Comparison of ENCODE assay signal across 11 mouse cellular contexts in genomic region chr2:142362888-142363287, GRCm38 (mm10).
A peak's percentile ranks its signal among the peaks of the same experiment; 100 is the strongest.
DNase-seq lines count a peak whose midpoint lies in the region; ATAC-seq lines count a peak whose summit lies in the region.
"Had no signal": no experiment of that assay in that cellular context is flagged by ENCODE, and none has a peak within 500 bp of the region (broad histone marks: within the 10 kb centered on the region; RNA-seq: fewer than 3 reads in every experiment).

No protein-coding gene starts in this region.

- no peak overlapping the region for H3K9ac ChIP-seq in hindbrain, embryonic 16.5 days (ENCODE audit: low read depth, low read length)
- H3K9ac ChIP-seq in neural tube, embryonic 14.5 days (replicated peaks; ENCODE audit: low read depth, low read length): no peak overlapping the region

- peak; percentile 81 for DNase-seq in left cerebral cortex, postnatal 4 days
- DNase-seq in left cerebral cortex, adult 18-20 months (ENCODE audit: low spot score in 2 of 2): no peak
- DNase-seq in forebrain, embryonic 10.5 days (ENCODE audit: extremely low spot score, low spot score): peak; percentile 82
- DNase-seq in MN1 (ENCODE audit: low spot score): no peak
- no peak for DNase-seq in kidney, adult 18-20 months
- DNase-seq: cerebellum, adult 9-11 months; heart, postnatal 14 days had no signal

- H3K27me3 ChIP-seq in forebrain, embryonic 10.5 days (ENCODE audit: poor library complexity, severe bottlenecking): peaks cover 67% of the 10 kb centered on the region
- no peaks in the 10 kb centered on the region for H3K27me3 ChIP-seq in hindbrain, embryonic 16.5 days (replicated peaks; ENCODE audit: control insufficient read depth, insufficient read depth, low read length)
- H3K27me3 ChIP-seq in neural tube, embryonic 14.5 days (ENCODE audit: control insufficient read depth, insufficient read depth, low read length): no peaks in the 10 kb centered on the region
- H3K27me3 ChIP-seq: CH12.LX had no signal

- no peak overlapping the region for H3K4me3 ChIP-seq in forebrain, embryonic 10.5 days
- H3K4me3 ChIP-seq in hindbrain, embryonic 16.5 days (ENCODE audit: low read length): no peak overlapping the region
- no peak overlapping the region for H3K4me3 ChIP-seq in neural tube, embryonic 14.5 days (ENCODE audit: low read depth, low read length)

- H3K4me1 ChIP-seq in forebrain, embryonic 10.5 days: peaks cover 41% of the 10 kb centered on the region
- no peaks in the 10 kb centered on the region; the same call in 1 of the 2 replicates for H3K4me1 ChIP-seq in hindbrain, embryonic 16.5 days (ENCODE audit: control insufficient read depth, insufficient read depth, low read depth, low read length)
- H3K4me1 ChIP-seq in neural tube, embryonic 14.5 days (ENCODE audit: control insufficient read depth, insufficient read depth, low read length): no peaks in the 10 kb centered on the region; the same call in 1 of the 2 replicates

- H3K27ac ChIP-seq in forebrain, embryonic 10.5 days: 0 out of 2 replicates have a peak overlapping the region, but pooled peaks have one; percentile 30
- H3K27ac ChIP-seq in hindbrain, embryonic 16.5 days (ENCODE audit: low read depth, low read length): no peak overlapping the region
- no peak overlapping the region for H3K27ac ChIP-seq in neural tube, embryonic 14.5 days (ENCODE audit: low read depth, low read length)

- no peaks in the 10 kb centered on the region for H3K9me3 ChIP-seq in forebrain, embryonic 10.5 days
- H3K9me3 ChIP-seq in hindbrain, embryonic 16.5 days (ENCODE audit: control insufficient read depth, low read length): no peaks in the 10 kb centered on the region
- no peaks in the 10 kb centered on the region for H3K9me3 ChIP-seq in neural tube, embryonic 14.5 days (ENCODE audit: control insufficient read depth, low read length)

- H3K36me3 ChIP-seq in forebrain, embryonic 10.5 days (replicated peaks): no peaks in the 10 kb centered on the region
- H3K36me3 ChIP-seq in hindbrain, embryonic 16.5 days (ENCODE audit: control insufficient read depth, insufficient read depth, low read length): no peaks in the 10 kb centered on the region
- no peaks in the 10 kb centered on the region for H3K36me3 ChIP-seq in neural tube, embryonic 14.5 days (ENCODE audit: control insufficient read depth, insufficient read depth, low read length)

- ATAC-seq in hindbrain, embryonic 16.5 days: peak; percentile 81
- ATAC-seq in neural tube, embryonic 14.5 days (ENCODE audit: low read depth): peak; percentile 66
- ATAC-seq in megakaryocyte-erythroid progenitor cell, adult 5-6 weeks (replicated peaks; ENCODE audit: low FRiP score, low TSS enrichment, poor library complexity, severe bottlenecking): no peak

- WGBS in forebrain, embryonic 10.5 days: 4% methylated on average over 5 of the region's 5 CpGs
- WGBS in hindbrain, embryonic 16.5 days: 6% methylated on average over 5 of the region's 5 CpGs
- under 1% methylated on average over 5 of the region's 5 CpGs for WGBS in neural tube, embryonic 14.5 days

- intact Hi-C loops in left cerebral cortex, postnatal 4 days (cut with DNase I): no loop called here

- H3K4me2 ChIP-seq in hindbrain, embryonic 16.5 days (ENCODE audit: low read length): no peak overlapping the region
- H3K4me2 ChIP-seq in neural tube, embryonic 14.5 days (ENCODE audit: low read depth, low read length): no peak overlapping the region

Comparison
In these comparisons a context has a peak if more than half of its experiments do, and no peak if none do; other contexts are left out.
1. DNase-seq: peak in left cerebral cortex, postnatal 4 days (single experiment) and forebrain, embryonic 10.5 days (single experiment); none in left cerebral cortex, adult 18-20 months (0 of 2), MN1 (single experiment) and kidney, adult 18-20 months (single experiment).